Mouse (Mus musculus) liver, embryonic 14.5 days (tissue): ENCODE data around the gene Slc44a2. TPM values are rescaled to one million over a fixed set of nuclear protein-coding genes. Genes with fewer than 3 reads are reported as not detected.

Experiments used
- ATAC-seq: fragments of 200-750 bp; cut with Nextera tagmentation; 2 replicates; pipeline ENCODE4 v1.8.0; 2017; ENCODE audit warnings: moderate number of reproducible peaks, mild to moderate bottlenecking, moderate library complexity; ENCODE audit not compliant: insufficient read depth
- DNase-seq, 3 experiments: peaks; one replicate each; pipeline ENCODE4 v3.0.0-alpha.2; 2012 to 2013; ENCODE audit warnings: low read depth in 3 of 3, low spot score in 3 of 3
- H3K27ac ChIP-seq: fragments of 300-500 bp; sonication (generic); 2 replicates; pipeline ENCODE4 v1.5.1; 2014; ENCODE audit warnings: moderate library complexity, mild to moderate bottlenecking, control low read depth, inconsistent platforms
- H3K27me3 ChIP-seq: fragments of 300-500 bp; sonication (generic); 2 replicates; pipeline ENCODE4 v1.6.1; 2014; ENCODE audit warnings: mild to moderate bottlenecking, low read length, moderate library complexity; ENCODE audit not compliant: control insufficient read depth, insufficient read depth
- H3K36me3 ChIP-seq: fragments of 300-500 bp; sonication (generic); replicated peaks from 2 replicates; pipeline ENCODE4 v1.6.1; 2014; ENCODE audit warnings: low read depth; ENCODE audit not compliant: control insufficient read depth, insufficient read depth
- H3K4me1 ChIP-seq, 2 experiments: fragments of 200-500 bp in 1 of 2; fragments of 300-500 bp in 1 of 2; sonication (generic) in 1 of 2; replicated peaks; 2 replicates each; pipeline ENCODE4 v1.6.1; 2012 to 2014; ENCODE audit warnings: antibody characterized with exemption in 1 of 2, inconsistent platforms in 1 of 2, low read length in 1 of 2; ENCODE audit not compliant: control insufficient read depth in 2 of 2, insufficient read depth in 2 of 2
- H3K4me2 ChIP-seq: fragments of 300-500 bp; sonication (generic); 2 replicates; pipeline ENCODE4 v1.6.1; 2014; ENCODE audit warnings: low read depth, mild to moderate bottlenecking, control low read depth, moderate library complexity
- H3K4me3 ChIP-seq, 2 experiments: fragments of 200-500 bp in 1 of 2; fragments of 300-500 bp in 1 of 2; sonication (generic) in 1 of 2; 2 replicates each; pipeline ENCODE4 v1.5.1; 2012 to 2014; ENCODE audit warnings: low read depth in 2 of 2, low read length in 2 of 2, mild to moderate bottlenecking in 2 of 2, control low read depth in 1 of 2, inconsistent platforms in 1 of 2, moderate library complexity in 1 of 2; ENCODE audit not compliant: insufficient read depth in 1 of 2
- H3K9ac ChIP-seq: fragments of 300-500 bp; sonication (generic); replicated peaks from 2 replicates; pipeline ENCODE4 v1.6.1; 2014; ENCODE audit warnings: mild to moderate bottlenecking, control low read depth, moderate library complexity
- H3K9me3 ChIP-seq: fragments of 300-500 bp; sonication (generic); 2 replicates; pipeline ENCODE4 v1.6.1; 2016; ENCODE audit warnings: low read length, mixed read lengths; ENCODE audit not compliant: control insufficient read depth
- CTCF ChIP-seq: IDR thresholded peaks from 2 replicates; pipeline ENCODE4 v1.5.1; 2016; ENCODE audit warnings: antibody characterized with exemption, low read depth, control low read depth
- EP300 ChIP-seq: IDR thresholded peaks from 2 replicates; pipeline ENCODE4 v1.6.1; 2016; ENCODE audit warnings: antibody characterized with exemption, low read depth
- WGBS: fragments of 180-500 bp; shearing (Covaris S2); extraction: QIAGEN DNeasy Blood & Tissue Kit; methylation state at CpG from one replicate; pipeline ENCODE4 v1.1.7; 2014; ENCODE audit not compliant: insufficient replicate concordance; 5-methylcytosine and 5-hydroxymethylcytosine counted together
- polyA plus RNA-seq, 2 experiments: library from polyadenylated mRNA; depleted of rRNA in 1 of 2; stranded (reverse) in 1 of 2; unstranded in 1 of 2; fragments of >200 nt; fragmentation: Nextera tagmentation in 1 of 2; extraction: Ambion mirVana in 1 of 2; gene quantifications; 2 replicates each; pipeline versions ENCODE4 v1.2.1 to v1.2.3; 2012 to 2014

Slc44a2 gene
- polyA plus RNA-seq, 2 experiments: 10.0 to 11.6 TPM

DNA sequence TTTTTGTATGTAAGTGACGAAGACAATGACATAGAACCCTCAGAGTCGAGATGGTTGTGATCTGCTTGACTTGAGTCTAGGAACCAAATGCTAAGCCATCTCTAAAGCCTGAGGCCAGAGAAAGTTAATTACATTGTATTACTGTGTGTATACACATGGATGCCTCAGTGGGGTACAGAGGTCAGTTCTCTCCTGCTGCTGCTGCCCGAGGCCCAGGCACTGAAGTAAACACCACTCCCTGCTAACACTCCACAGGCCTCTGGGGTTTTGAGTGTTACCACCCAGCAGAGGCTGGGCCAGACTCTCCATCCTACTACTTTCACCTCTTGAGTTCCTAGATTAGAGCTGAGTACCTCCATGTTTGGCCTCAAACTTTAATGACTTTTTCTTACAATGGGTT is 36.5 kb upstream of the Slc44a2 start:
- Histone ChIP-seq H3K4me1 (peaks cover 17 to 19% of the 10 kb centered on the region in 2 experiments), H3K4me3 (no peak overlapping the region), H3K9ac (no peak overlapping the region), H3K9me3 (no peaks in the 10 kb centered on the region), H3K27me3 (no peaks in the 10 kb centered on the region), H3K36me3 (peaks cover 57% of the 10 kb centered on the region), H3K27ac (no peak overlapping the region), H3K4me2 (no peak overlapping the region)
- TF ChIP-seq EP300: no peak
- TF ChIP-seq CTCF: no peak
- DNase-seq: no peak
- WGBS: 80% methylated on average over 3 of the region's 3 CpGs
- ATAC-seq: no peak

DNA sequence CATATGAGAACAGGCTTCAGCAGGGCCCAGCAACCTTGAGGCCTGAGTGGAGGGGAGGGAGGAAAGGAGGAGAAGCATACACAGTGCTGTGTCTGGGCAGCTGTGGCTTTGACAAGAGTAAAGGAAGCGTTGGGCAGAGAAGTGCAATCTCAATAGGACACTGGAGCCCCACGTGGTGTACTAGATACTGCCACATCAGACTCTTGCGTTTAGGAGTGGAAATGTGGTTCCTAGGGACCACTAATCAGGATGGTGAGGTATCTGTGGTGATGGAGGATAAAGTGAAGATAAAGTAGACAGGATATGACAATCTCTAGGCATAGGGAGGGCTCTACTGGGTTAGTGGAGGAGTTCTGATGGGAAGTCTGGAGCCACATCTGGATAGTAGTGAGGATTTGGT is 33.7 kb upstream of the Slc44a2 start:
- DNase-seq (no peak), ATAC-seq (no peak)
- peak overlapping the region; percentile 79 for H3K27ac ChIP-seq
- H3K9me3 ChIP-seq: no peaks in the 10 kb centered on the region
- H3K4me3 ChIP-seq: peak overlapping the region; percentile 89 to 92
- H3K9ac ChIP-seq: peak overlapping the region; percentile 89
- H3K27me3 ChIP-seq: no peaks in the 10 kb centered on the region
- TF ChIP-seq CTCF: no peak
- TF ChIP-seq EP300: no peak
- WGBS: 5% methylated on average over 3 of the region's 3 CpGs
- H3K36me3 ChIP-seq: peaks cover 40% of the 10 kb centered on the region
- peaks cover 23 to 24% of the 10 kb centered on the region in 2 experiments for H3K4me1 ChIP-seq
- peak overlapping the region; percentile 80 for H3K4me2 ChIP-seq

DNA sequence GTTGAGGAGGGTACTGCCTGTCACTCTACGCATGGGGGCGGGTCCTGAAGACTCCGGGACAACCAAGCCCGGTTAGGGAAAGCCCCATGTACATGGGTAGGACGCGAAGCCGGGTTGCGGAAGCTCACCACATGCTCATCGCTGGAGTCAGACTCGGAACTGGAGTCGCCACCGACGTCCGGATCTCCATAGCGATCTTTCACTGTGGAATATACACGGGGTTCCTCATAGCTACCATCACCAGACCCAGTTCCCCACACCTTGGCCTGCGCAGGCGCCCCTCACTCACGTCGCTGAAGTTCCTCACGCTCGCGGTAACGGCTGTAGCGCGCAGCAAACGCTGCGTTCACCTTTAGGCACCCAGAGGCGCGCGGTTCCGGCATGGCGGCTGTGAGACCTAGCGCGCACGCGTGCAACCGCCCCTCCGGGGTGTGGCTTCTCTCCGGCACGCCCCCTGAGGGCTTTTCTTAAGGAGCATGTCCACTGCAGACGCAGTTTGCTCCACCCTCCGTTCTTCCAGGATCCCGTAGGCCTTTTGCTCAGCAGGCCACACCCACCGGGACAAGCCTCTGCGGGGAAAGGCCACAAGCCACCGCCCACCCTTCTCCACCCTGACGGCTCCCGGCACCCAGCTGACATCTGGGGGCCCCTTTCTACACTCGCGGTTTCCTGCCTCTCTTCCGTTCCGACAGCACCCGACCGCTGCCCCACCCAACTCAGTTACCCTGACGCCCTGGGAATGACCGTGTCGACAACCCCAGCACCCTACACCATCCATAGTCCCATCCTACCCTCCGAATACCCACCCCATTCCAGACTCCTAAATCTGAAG is 32.7 kb upstream of the Slc44a2 start, which contains the start of gene Kri1:
Kri1 (minus strand) TSS at position 399 of the 832 bp plus-strand sequence.
- H3K4me1 ChIP-seq: peaks cover 27% of the 10 kb centered on the region in 2 experiments
- TF ChIP-seq CTCF (no peak; the same call in 1 of the 2 replicates), EP300 (peak; percentile 51)

DNA sequence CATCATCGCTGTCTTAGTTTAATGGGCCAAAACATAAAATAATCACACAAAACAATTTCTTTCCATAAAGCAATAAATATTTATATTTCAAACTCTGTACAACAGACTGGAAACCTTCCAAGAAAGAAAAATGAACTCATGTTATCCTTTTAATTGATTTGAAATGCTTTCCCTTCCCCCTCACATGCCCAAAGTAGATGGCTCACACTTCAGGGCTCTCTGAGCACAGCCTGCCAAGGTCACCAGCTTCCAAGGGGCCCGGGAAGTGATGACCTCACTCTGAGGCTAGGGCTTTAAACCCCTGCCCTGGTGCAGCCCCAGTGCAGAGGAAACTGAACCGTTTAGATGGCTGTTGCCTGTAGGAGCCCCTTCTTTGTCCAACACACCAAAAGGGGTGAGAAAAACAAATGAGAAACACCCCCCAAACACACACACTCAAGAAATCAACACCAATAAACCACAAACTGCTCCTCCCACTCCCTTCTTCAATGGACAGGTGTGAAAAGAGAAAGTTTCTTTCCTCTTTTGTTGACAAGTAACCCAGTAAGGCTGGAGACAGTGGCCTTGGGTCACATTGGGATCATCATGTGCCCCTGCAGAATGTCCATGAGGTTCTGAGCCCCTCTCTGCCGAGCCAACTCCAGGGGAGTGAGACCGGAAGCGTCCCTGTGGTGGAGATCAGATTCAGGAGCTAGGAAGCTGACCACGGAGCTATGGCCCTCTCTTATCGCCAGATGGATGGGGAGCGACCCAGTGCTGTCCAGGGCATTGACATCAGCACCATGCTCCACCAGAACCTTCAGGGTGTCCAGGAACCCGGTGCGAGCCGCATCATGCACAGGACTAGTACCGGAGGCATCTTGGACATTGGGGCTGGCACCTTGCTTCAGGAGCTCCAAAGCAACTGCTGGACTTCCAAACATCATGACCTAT is 31.8 kb upstream of the Slc44a2 start:
- no peaks in the 10 kb centered on the region for H3K27me3 ChIP-seq
- H3K4me1 ChIP-seq: peaks cover 27% of the 10 kb centered on the region in 2 experiments
- H3K9ac ChIP-seq: peak overlapping the region; percentile 96
- DNase-seq: no peak
- H3K4me2 ChIP-seq: peak overlapping the region; percentile 80
- peak overlapping the region; percentile 92 for H3K4me3 ChIP-seq
- 49% methylated on average over 13 of the region's 13 CpGs for WGBS
- TF ChIP-seq CTCF (no peak), EP300 (no peak)
- ATAC-seq: no peak
- H3K9me3 ChIP-seq: no peaks in the 10 kb centered on the region
- H3K27ac ChIP-seq: peak overlapping the region; percentile 87
- H3K36me3 ChIP-seq: peaks cover 29% of the 10 kb centered on the region

More for the DNA sequence above, 32.7 kb upstream of the Slc44a2 start, which contains the start of gene Kri1:
- H3K4me3 ChIP-seq: peak within 1 kb of the TSS; percentile 92
- under 1% methylated on average over 59 of the region's 59 CpGs for WGBS
- peak within 1 kb of the TSS; percentile 87 for H3K27ac ChIP-seq
- peak; percentile 99 to 100 (median 99) for DNase-seq
- no peaks in the 10 kb centered on the region for H3K27me3 ChIP-seq
- H3K9me3 ChIP-seq: no peaks in the 10 kb centered on the region
- ATAC-seq: peak; percentile 74
- peak within 1 kb of the TSS; percentile 96 for H3K9ac ChIP-seq
- H3K4me2 ChIP-seq: peak within 1 kb of the TSS; percentile 80
- H3K36me3 ChIP-seq: peaks cover 32% of the 10 kb centered on the region
